Mouse (Mus musculus) thymus, adult 2 months (tissue): Measurements from ENCODE around the gene Inhbe.

Experiments
- CTCF ChIP-seq: fragments of 200-500 bp; IDR thresholded peaks from 2 replicates; pipeline ENCODE4 v1.5.1; 2012; ENCODE audit warnings: mild to moderate bottlenecking, control low read depth, low read length, moderate library complexity, borderline replicate concordance; ENCODE audit not compliant: control insufficient read depth, poor library complexity, insufficient read depth; ENCODE audit errors: extremely low read depth
- POLR2A ChIP-seq: fragments of 200-500 bp; IDR thresholded peaks from 2 replicates; pipeline ENCODE4 v1.6.1; 2012; ENCODE audit warnings: mild to moderate bottlenecking, low read length, control low read depth, moderate library complexity; ENCODE audit not compliant: control insufficient read depth, poor library complexity, insufficient read depth; ENCODE audit errors: extremely low read depth

GRCm38 (mm10) chr10:127312356-127312676 lies 41.9 kb downstream of the Inhbe start:
- no peak for TF ChIP-seq CTCF
- TF ChIP-seq POLR2A = no peak
